Mouse (Mus musculus) embryonic facial prominence, embryonic 12.5 days (tissue): ENCODE results near the gene Tmf1. TPM values are rescaled to one million over a fixed set of nuclear protein-coding genes. Genes with fewer than 3 reads are reported as not detected.

ENCODE experiments used
- ATAC-seq: fragments of 200-750 bp; cut with Nextera tagmentation; 2 replicates; pipeline ENCODE4 v1.8.0; 2017; ENCODE audit not compliant: insufficient number of reproducible peaks, insufficient read depth, low FRiP score, low TSS enrichment
- H3K27ac ChIP-seq: fragments of 300-500 bp; sonication (generic); 2 replicates; pipeline ENCODE4 v1.5.1; 2016; ENCODE audit warnings: mild to moderate bottlenecking
- H3K27me3 ChIP-seq: fragments of 300-500 bp; sonication (generic); 2 replicates; pipeline ENCODE4 v1.6.1; 2016; ENCODE audit warnings: mild to moderate bottlenecking, moderate library complexity
- H3K36me3 ChIP-seq: fragments of 300-500 bp; sonication (generic); 2 replicates; pipeline ENCODE4 v1.6.1; 2016; ENCODE audit warnings: mild to moderate bottlenecking
- H3K4me1 ChIP-seq: fragments of 300-500 bp; sonication (generic); 2 replicates; pipeline ENCODE4 v1.6.1; 2016
- H3K4me2 ChIP-seq: fragments of 300-500 bp; sonication (generic); replicated peaks from 2 replicates; pipeline ENCODE4 v1.6.1; 2016; ENCODE audit warnings: mild to moderate bottlenecking, moderate library complexity
- H3K4me3 ChIP-seq: fragments of 300-500 bp; sonication (generic); 2 replicates; pipeline ENCODE4 v1.5.1; 2016; ENCODE audit warnings: mild to moderate bottlenecking
- H3K9ac ChIP-seq: fragments of 300-500 bp; sonication (generic); 2 replicates; pipeline ENCODE4 v1.6.1; 2016; ENCODE audit warnings: mild to moderate bottlenecking, moderate library complexity
- H3K9me3 ChIP-seq: fragments of 300-500 bp; sonication (generic); 2 replicates; pipeline ENCODE4 v1.6.1; 2016; ENCODE audit warnings: mild to moderate bottlenecking, moderate library complexity
- WGBS: fragments of 180-500 bp; shearing (Covaris S2); methylation state at CpG from one replicate; pipeline ENCODE4 v1.1.7; 2016; 5-methylcytosine and 5-hydroxymethylcytosine counted together
- polyA plus RNA-seq: library from polyadenylated mRNA; unstranded; fragments of >200 nt; fragmentation: Nextera tagmentation; extraction: Ambion mirVana; gene quantifications from 2 replicates; pipeline ENCODE4 v1.2.1, GENCODE M21; 2016

Tmf1 gene
- polyA plus RNA-seq, 1 experiment from 2014 or later, result 35.7 TPM

- H3K9me3 ChIP-seq, result no peaks in the 10 kb centered on the region
- H3K27me3 ChIP-seq, result no peaks in the 10 kb centered on the region
- no peak overlapping the region for H3K27ac ChIP-seq
- ATAC-seq, result no peak
- H3K4me1 ChIP-seq, result peaks cover 18% of the 10 kb centered on the region
- 0 out of 2 replicates have a peak, but pooled peaks cover 4% of the 10 kb centered on the region for H3K36me3 ChIP-seq
- peak overlapping the region; percentile 57; the same call in 1 of the 2 replicates for H3K4me3 ChIP-seq
- H3K4me2 ChIP-seq, result peak overlapping the region; percentile 80
- 77% methylated on average over 12 of the region's 12 CpGs for WGBS
- no peak overlapping the region for H3K9ac ChIP-seq
These were observed 33.1 kb upstream of the Tmf1 start for GRCm38 (mm10) chr6:97211981-97212380.

GRCm38 (mm10) chr6:97210962-97211601, 32.2 kb upstream of the Tmf1 start:
- H3K4me2 ChIP-seq, result peak overlapping the region; percentile 80
- 2% methylated on average over 22 of the region's 22 CpGs for WGBS
- H3K9me3 ChIP-seq, result no peaks in the 10 kb centered on the region
- peak overlapping the region; percentile 61 for H3K9ac ChIP-seq
- ATAC-seq, result peak; percentile 54
- peaks cover 17% of the 10 kb centered on the region for H3K4me1 ChIP-seq
- H3K4me3 ChIP-seq, result peak overlapping the region; percentile 57
- no peak overlapping the region for H3K27ac ChIP-seq
- H3K27me3 ChIP-seq, result no peaks in the 10 kb centered on the region
- 0 out of 2 replicates have a peak, but pooled peaks cover 4% of the 10 kb centered on the region for H3K36me3 ChIP-seq

GRCm38 (mm10) chr6:97210191-97210961, 31.5 kb upstream of the Tmf1 start, which contains the start of gene Arl6ip5:
Gene Arl6ip5, plus strand, starts transcription at chr6:97210689.
- Histone ChIP-seq H3K4me3 (peak within 1 kb of the TSS; percentile 57), H3K27me3 (no peaks in the 10 kb centered on the region), H3K9ac (peak within 1 kb of the TSS; percentile 61), H3K36me3 (0 out of 2 replicates have a peak, but pooled peaks cover 4% of the 10 kb centered on the region), H3K4me1 (peaks cover 17% of the 10 kb centered on the region), H3K27ac (0 out of 2 replicates have a peak within 1 kb of the TSS, but pooled peaks have one; percentile 27), H3K9me3 (no peaks in the 10 kb centered on the region), H3K4me2 (peak within 1 kb of the TSS; percentile 80)
- ATAC-seq, result peak; percentile 78
- WGBS, result 6% methylated on average over 32 of the region's 32 CpGs

- 82% methylated on average over 4 of the region's 4 CpGs for WGBS
- Histone ChIP-seq H3K4me3 (no peak overlapping the region), H3K4me1 (peaks cover 17% of the 10 kb centered on the region), H3K9ac (no peak overlapping the region), H3K27ac (0 out of 2 replicates have a peak overlapping the region, but pooled peaks have one; percentile 27), H3K9me3 (no peaks in the 10 kb centered on the region), H3K4me2 (0 out of 2 replicates have a peak overlapping the region, but pooled peaks have one; percentile 80), H3K27me3 (no peaks in the 10 kb centered on the region), H3K36me3 (0 out of 2 replicates have a peak, but pooled peaks cover 2% of the 10 kb centered on the region)
- no peak for ATAC-seq
These were observed 30.8 kb upstream of the Tmf1 start for GRCm38 (mm10) chr6:97209751-97210150.

- Histone ChIP-seq H3K9me3 (no peaks in the 10 kb centered on the region), H3K4me2 (no peak overlapping the region), H3K9ac (no peak overlapping the region), H3K36me3 (no peaks in the 10 kb centered on the region), H3K4me1 (peaks cover 22% of the 10 kb centered on the region), H3K4me3 (no peak overlapping the region), H3K27ac (no peak overlapping the region), H3K27me3 (no peaks in the 10 kb centered on the region)
- whole genome bisulfite sequencing, result 44% methylated on average over 3 of the region's 3 CpGs
- no peak for ATAC-seq
These were observed 30.3 kb upstream of the Tmf1 start for GRCm38 (mm10) chr6:97209201-97209600.

- no peak overlapping the region for H3K9ac ChIP-seq
- H3K36me3 ChIP-seq, result no peaks in the 10 kb centered on the region
- 19% methylated on average over 3 of the region's 3 CpGs for WGBS
- ATAC-seq, result no peak
- H3K9me3 ChIP-seq, result no peaks in the 10 kb centered on the region
- no peak overlapping the region for H3K27ac ChIP-seq
- H3K4me2 ChIP-seq, result no peak overlapping the region
- no peaks in the 10 kb centered on the region for H3K27me3 ChIP-seq
- H3K4me1 ChIP-seq, result peaks cover 25% of the 10 kb centered on the region
- no peak overlapping the region for H3K4me3 ChIP-seq
These were observed 29.5 kb upstream of the Tmf1 start for GRCm38 (mm10) chr6:97208406-97208805.

GRCm38 (mm10) chr6:97207085-97207484, 28.2 kb upstream of the Tmf1 start:
- Histone ChIP-seq H3K27ac (no peak overlapping the region), H3K9ac (no peak overlapping the region), H3K36me3 (no peaks in the 10 kb centered on the region), H3K4me2 (no peak overlapping the region), H3K4me1 (peaks cover 24% of the 10 kb centered on the region), H3K4me3 (no peak overlapping the region), H3K9me3 (no peaks in the 10 kb centered on the region), H3K27me3 (no peaks in the 10 kb centered on the region)
- WGBS, result 77% methylated on average over 4 of the region's 4 CpGs
- no peak for ATAC-seq

- 1% methylated on average over 38 of the region's 38 CpGs for WGBS
- Histone ChIP-seq H3K4me1 (peaks cover 21% of the 10 kb centered on the region), H3K27me3 (no peaks in the 10 kb centered on the region), H3K9ac (peak within 1 kb of the TSS; percentile 97), H3K27ac (peak within 1 kb of the TSS; percentile 86), H3K4me3 (peak within 1 kb of the TSS; percentile 93), H3K36me3 (no peaks in the 10 kb centered on the region), H3K4me2 (peak within 1 kb of the TSS; percentile 76), H3K9me3 (no peaks in the 10 kb centered on the region)
- ATAC-seq, result peak; percentile 94
These were observed 26.5 kb upstream of the Tmf1 start, which contains the start of gene Uba3 for GRCm38 (mm10) chr6:97205439-97205885. Gene Uba3, minus strand, starts transcription at chr6:97205647.

- Histone ChIP-seq H3K27ac (peak overlapping the region; percentile 86), H3K27me3 (no peaks in the 10 kb centered on the region), H3K4me2 (peak overlapping the region; percentile 76), H3K9ac (peak overlapping the region; percentile 97), H3K4me3 (peak overlapping the region; percentile 93), H3K36me3 (no peaks in the 10 kb centered on the region), H3K4me1 (peaks cover 18% of the 10 kb centered on the region), H3K9me3 (no peaks in the 10 kb centered on the region)
- peak; percentile 49 for ATAC-seq
- WGBS, result under 1% methylated on average over 16 of the region's 16 CpGs
These were observed 26.0 kb upstream of the Tmf1 start for GRCm38 (mm10) chr6:97204952-97205351.

- peaks cover 17% of the 10 kb centered on the region for H3K4me1 ChIP-seq
- no peaks in the 10 kb centered on the region for H3K36me3 ChIP-seq
- 15% methylated on average over 9 of the region's 9 CpGs for whole genome bisulfite sequencing
- no peak for ATAC-seq
- H3K4me3 ChIP-seq, result peak overlapping the region; percentile 93
- H3K27ac ChIP-seq, result no peak overlapping the region
- no peaks in the 10 kb centered on the region for H3K9me3 ChIP-seq
- peak overlapping the region; percentile 76 for H3K4me2 ChIP-seq
- H3K27me3 ChIP-seq, result no peaks in the 10 kb centered on the region
- H3K9ac ChIP-seq, result peak overlapping the region; percentile 97
These were observed 25.4 kb upstream of the Tmf1 start for GRCm38 (mm10) chr6:97204252-97204869.

GRCm38 (mm10) chr6:97202477-97202876, 23.6 kb upstream of the Tmf1 start:
- Histone ChIP-seq H3K9me3 (no peaks in the 10 kb centered on the region), H3K4me1 (peaks cover 12% of the 10 kb centered on the region; the same call in 1 of the 2 replicates), H3K4me2 (no peak overlapping the region), H3K27ac (no peak overlapping the region), H3K36me3 (peaks cover 6% of the 10 kb centered on the region), H3K4me3 (no peak overlapping the region), H3K9ac (no peak overlapping the region), H3K27me3 (no peaks in the 10 kb centered on the region)
- ATAC-seq, result no peak
- WGBS, result 90% methylated on average over 3 of the region's 3 CpGs
